ENCODE assay signal across 19 mouse cellular contexts in the genomic region with DNA sequence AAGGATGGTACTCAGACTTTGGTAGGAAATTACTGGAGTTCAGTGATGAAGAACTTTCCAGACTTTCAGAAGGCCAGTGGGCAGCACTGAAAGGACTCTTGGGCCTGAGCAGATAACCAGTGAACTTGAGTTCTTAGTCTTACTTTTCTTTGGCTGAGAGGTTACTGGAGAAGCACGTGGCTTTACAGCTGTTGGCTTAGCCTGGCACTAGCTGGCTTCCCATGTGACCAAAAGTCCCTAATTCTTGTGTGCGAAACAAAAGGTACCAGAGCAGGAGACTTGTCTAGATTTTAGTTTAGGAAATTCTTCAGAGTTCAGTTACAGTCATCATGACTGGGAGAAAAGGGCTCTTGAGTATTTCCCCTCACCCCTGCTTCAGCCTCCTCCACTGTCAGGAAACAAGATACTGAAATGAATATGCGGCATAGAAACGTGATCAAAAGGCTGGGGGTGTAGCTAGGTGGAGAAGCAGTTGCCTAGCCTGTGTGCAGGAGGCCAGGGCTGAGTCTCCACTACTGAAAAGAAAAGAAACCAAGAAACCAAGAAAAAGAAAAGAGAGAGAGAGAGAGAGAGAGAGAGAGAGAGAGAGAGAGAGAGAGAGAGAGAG. TPM values are rescaled to one million over a fixed set of nuclear protein-coding genes. Genes with fewer than 3 reads are reported as not detected.
DNase-seq lines count a peak whose midpoint lies in the region; ATAC-seq and TF ChIP-seq lines count a peak whose summit lies in the region.
"Had no signal": no experiment of that assay in that cellular context is flagged by ENCODE, and none has a peak within 500 bp of the region (broad histone marks: within the 10 kb centered on the region; RNA-seq: fewer than 3 reads in every experiment).

No protein-coding gene starts in this region.

- H3K36me3 ChIP-seq in CH12.LX (replicated peaks in 1 of 2; ENCODE audit: control insufficient read depth in 1 of 2, insufficient read depth in 1 of 2, low read length in 1 of 2) = peaks cover 14 to 31% of the 10 kb centered on the region in 2 experiments
- no peaks in the 10 kb centered on the region for H3K36me3 ChIP-seq in midbrain, postnatal 0 days (ENCODE audit: insufficient read depth, low read length)
- H3K36me3 ChIP-seq: limb, embryonic 13.5 days; neural tube, embryonic 13.5 days had no signal

- no peaks in the 10 kb centered on the region for H3K27me3 ChIP-seq in CH12.LX (replicated peaks)
- H3K27me3 ChIP-seq in midbrain, postnatal 0 days (ENCODE audit: insufficient read depth, low read length) = no peaks in the 10 kb centered on the region
- H3K27me3 ChIP-seq: limb, embryonic 13.5 days had no signal

- H3K9ac ChIP-seq in CH12.LX (ENCODE audit: insufficient read depth, low read depth) = peak overlapping the region; percentile 31; the same call in 1 of the 2 replicates
- H3K9ac ChIP-seq in midbrain, postnatal 0 days (replicated peaks; ENCODE audit: low read length, poor library complexity, severe bottlenecking) = no peak overlapping the region
- H3K9ac ChIP-seq: limb, embryonic 13.5 days; neural tube, embryonic 13.5 days had no signal

- TF ChIP-seq CTCF in CH12.LX (conservative IDR thresholded peaks at IDR 0.05 in 1 of 2, IDR thresholded peaks at IDR 0.05 in 1 of 2; ENCODE audit: low read depth in 2 of 2, low read length in 2 of 2) = no peak
- no peak for TF ChIP-seq CTCF in midbrain, postnatal 0 days (IDR thresholded peaks at IDR 0.05)

- peaks cover 6 to 46% of the 10 kb centered on the region in 2 experiments for H3K4me1 ChIP-seq in CH12.LX (ENCODE audit: control insufficient read depth in 1 of 2, insufficient read depth in 2 of 2)
- H3K4me1 ChIP-seq in midbrain, postnatal 0 days (ENCODE audit: insufficient read depth, low read length) = no peaks in the 10 kb centered on the region

- WGBS in midbrain, postnatal 0 days = 51% methylated on average over 4 of the region's 4 CpGs

- TF ChIP-seq RAD21 in CH12.LX (IDR thresholded peaks at IDR 0.05; ENCODE audit: low read depth, low read length) = no peak

- DNase-seq in kidney, postnatal 36 days = peak; percentile 26 to 34
- DNase-seq in kidney, adult 11 months = no peak
- DNase-seq in CH12.LX (ENCODE audit: extremely low read depth) = peak; percentile 45
- peak; percentile 85 for DNase-seq in induced T-regulatory cell, adult 2 months (ENCODE audit: low read depth)
- peak; percentile 51 for DNase-seq in thymus, postnatal 25 days
- DNase-seq in midbrain, postnatal 0 days (ENCODE audit: low spot score) = no peak
- DNase-seq in urinary bladder, postnatal 10 days (ENCODE audit: low spot score) = no peak
- DNase-seq: cerebellum, postnatal 25 days; gastrocnemius, adult 2 months; heart, postnatal 4 days; lung, postnatal 36 days; right cerebral cortex, postnatal 4 days had no signal

- no peak for TF ChIP-seq EP300 in CH12.LX (IDR thresholded peaks at IDR 0.05; ENCODE audit: low read length)

- H3K27ac ChIP-seq in CH12.LX (ENCODE audit: insufficient read depth, low read depth) = no peak overlapping the region
- no peak overlapping the region for H3K27ac ChIP-seq in midbrain, postnatal 0 days (ENCODE audit: low read depth, low read length)
- H3K27ac ChIP-seq: gastrocnemius, adult 2 months; left cerebral cortex, adult 2 months; limb, embryonic 13.5 days; neural tube, embryonic 13.5 days had no signal

- H3K4me3 ChIP-seq in CH12.LX (replicated peaks in 1 of 3; ENCODE audit: low read depth in 2 of 3, low read length in 2 of 3, poor library complexity in 1 of 3) = no peak overlapping the region
- H3K4me3 ChIP-seq in midbrain, postnatal 0 days (ENCODE audit: low read depth, low read length) = no peak overlapping the region
- H3K4me3 ChIP-seq: erythroblast, embryonic 14.5 days; gastrocnemius, adult 2 months; left cerebral cortex, adult 2 months; limb, embryonic 13.5 days; neural tube, embryonic 13.5 days had no signal

- no peak for TF ChIP-seq POLR2A in CH12.LX (IDR thresholded peaks at IDR 0.05; ENCODE audit: low read depth, low read length)

- no peaks in the 10 kb centered on the region for H3K79me2 ChIP-seq in CH12.LX (replicated peaks; ENCODE audit: control insufficient read depth, extremely low read depth, insufficient read depth, poor library complexity, severe bottlenecking)

- in situ Hi-C loops in CH12.LX (cut with MboI; ENCODE audit: low pct_ligation_motif_present, low pct_unique_long_range_greater_than_20kb, low sequenced_read_pairs) = loop anchor here (5.0 kb wide), 1 partner anchor 54 kb away; the partner anchor contains the start of gene Snx20

- dilution Hi-C loops in CH12.LX (cut with MboI; ENCODE audit: extremely low pct_ligation_motif_present, extremely low pct_unique_long_range_greater_than_20kb, low sequenced_read_pairs) = no loop called here

- no peaks in the 10 kb centered on the region for H3K9me3 ChIP-seq in CH12.LX (replicated peaks; ENCODE audit: low read length)
- H3K9me3 ChIP-seq in midbrain, postnatal 0 days (ENCODE audit: low read length) = no peaks in the 10 kb centered on the region
- H3K9me3 ChIP-seq: limb, embryonic 13.5 days; neural tube, embryonic 13.5 days had no signal

- no peak for ATAC-seq in midbrain, postnatal 0 days (ENCODE audit: low FRiP score)
- ATAC-seq: forebrain, embryonic 16.5 days; midbrain, embryonic 16.5 days had no signal

- peak overlapping the region; percentile 47 for H3K4me2 ChIP-seq in CH12.LX (ENCODE audit: insufficient read depth, low read depth, poor library complexity, severe bottlenecking)
- H3K4me2 ChIP-seq in midbrain, postnatal 0 days (ENCODE audit: low read depth, low read length, poor library complexity, severe bottlenecking) = no peak overlapping the region
- H3K4me2 ChIP-seq: heart, embryonic 11.5 days; limb, embryonic 13.5 days; neural tube, embryonic 13.5 days had no signal

TF ChIP-seq in CH12.LX, 34 proteins besides CTCF, POLR2A, EP300 and RAD21 (continues in another document):
- TF ChIP-seq TBP (conservative IDR thresholded peaks at IDR 0.05; ENCODE audit: low read depth, low read length) (no peak), MXI1 (IDR thresholded peaks at IDR 0.05; ENCODE audit: low read depth, low read length) (peak; percentile 79; the same call in 1 of the 2 replicates), UBTF (IDR thresholded peaks at IDR 0.05; ENCODE audit: low read depth, low read length) (no peak), E2F4 (IDR thresholded peaks at IDR 0.05; ENCODE audit: insufficient replicate concordance, low read depth, low read length) (no peak), ETS1 (conservative IDR thresholded peaks at IDR 0.05; ENCODE audit: low read depth, low read length) (peak; percentile 29; the same call in 1 of the 2 replicates), MAX (IDR thresholded peaks at IDR 0.05; ENCODE audit: low read length) (peak; percentile 95), NRF1 (IDR thresholded peaks at IDR 0.05; ENCODE audit: low read depth, low read length) (no peak), ZNF384 (IDR thresholded peaks at IDR 0.05; ENCODE audit: low read depth, low read length) (no peak), USF2 (conservative IDR thresholded peaks at IDR 0.05; ENCODE audit: low read depth, low read length) (0 out of 2 replicates have a peak, but pooled peaks have one; percentile 24), TCF12 (IDR thresholded peaks at IDR 0.05; ENCODE audit: low read depth, low read length) (no peak), POLR2AphosphoS2 (IDR thresholded peaks at IDR 0.05; ENCODE audit: low read depth, low read length) (no peak), SIN3A (IDR thresholded peaks at IDR 0.05; ENCODE audit: low read length) (0 out of 2 replicates have a peak, but pooled peaks have one; percentile 23), MAZ (IDR thresholded peaks at IDR 0.05; ENCODE audit: low read depth, low read length) (no peak), USF1 (IDR thresholded peaks at IDR 0.05; ENCODE audit: low read depth, low read length) (peak; percentile 47), CHD1 (IDR thresholded peaks at IDR 0.05; ENCODE audit: low read depth, low read length) (no peak), MAFK (IDR thresholded peaks at IDR 0.05; ENCODE audit: insufficient replicate concordance, low read length) (no peak), SMC3 (IDR thresholded peaks at IDR 0.05; ENCODE audit: low read depth, low read length) (no peak), MYC (IDR thresholded peaks at IDR 0.05; ENCODE audit: low read depth, low read length) (peak; percentile 92), CHD2 (IDR thresholded peaks at IDR 0.05; ENCODE audit: low read length) (no peak), ZC3H11A (IDR thresholded peaks at IDR 0.05; ENCODE audit: low read depth, low read length) (no peak), BHLHE40 (IDR thresholded peaks at IDR 0.05; ENCODE audit: low read depth, low read length) (peak; percentile 94), ZKSCAN1 (IDR thresholded peaks at IDR 0.05; ENCODE audit: borderline replicate concordance, low read depth, low read length) (no peak), PAX5 (IDR thresholded peaks at IDR 0.05; ENCODE audit: low read length) (no peak), HCFC1 (IDR thresholded peaks at IDR 0.05; ENCODE audit: low read depth, low read length) (no peak), KAT2A (IDR thresholded peaks at IDR 0.05; ENCODE audit: insufficient replicate concordance, low read length) (no peak), JUND (conservative IDR thresholded peaks at IDR 0.05; ENCODE audit: low read depth, low read length) (no peak), RCOR1 (conservative IDR thresholded peaks at IDR 0.05; ENCODE audit: low read depth, low read length) (no peak), NELFE (IDR thresholded peaks at IDR 0.05; ENCODE audit: low read depth, low read length) (no peak)

RNA-seq across cellular contexts. Expression of gene Cyld, which starts 5.4 kb away (rescaled TPM):
- total RNA-seq in CH12.LX (2012; rRNA removed) (19.4 and 20.2 TPM in 2 replicates), CH12.LX (2014; rRNA removed) (29.4 and 32.5 TPM in 2 replicates)
- 22.0 and 22.1 TPM in 2 replicates for polyA plus RNA-seq in CH12.LX (2012; ENCODE audit: insufficient read length, low read depth)
- total RNA-seq in midbrain, postnatal 0 days (2014; rRNA removed) = 19.1 and 23.6 TPM in 2 replicates
- polyA plus RNA-seq in midbrain, postnatal 0 days (2015; fragmentation: Nextera tagmentation; extraction: Ambion mirVana) = 11.8 and 14.3 TPM in 2 replicates

RNA-seq across cellular contexts. Expression of gene Nod2, which starts 44.3 kb away (rescaled TPM):
- 10.9 and 11.7 TPM in 2 replicates for total RNA-seq in CH12.LX (2012; rRNA removed)
- 3.5 and 4.3 TPM in 2 replicates for total RNA-seq in CH12.LX (2014; rRNA removed)
- 7.5 and 7.7 TPM in 2 replicates for polyA plus RNA-seq in CH12.LX (2012; ENCODE audit: insufficient read length, low read depth)
- total RNA-seq in midbrain, postnatal 0 days (2014; rRNA removed) = 0.57 and 0.88 TPM in 2 replicates
- 0.17 and 0.18 TPM in 2 replicates for polyA plus RNA-seq in midbrain, postnatal 0 days (2015; fragmentation: Nextera tagmentation; extraction: Ambion mirVana)
- polyA plus RNA-seq: erythroblast, embryonic 14.5 days; neural tube, embryonic 13.5 days had no signal

RNA-seq across cellular contexts. Expression of gene Snx20, which starts 55.5 kb away (rescaled TPM):
- total RNA-seq in CH12.LX (2012; rRNA removed) = 112 and 117 TPM in 2 replicates
- 69.1 and 69.9 TPM in 2 replicates for total RNA-seq in CH12.LX (2014; rRNA removed)
- polyA plus RNA-seq in CH12.LX (2012; ENCODE audit: insufficient read length, low read depth) = 93.1 and 105 TPM in 2 replicates
- 0.80 and 1.4 TPM in 2 replicates for total RNA-seq in midbrain, postnatal 0 days (2014; rRNA removed)
- polyA plus RNA-seq in midbrain, postnatal 0 days (2015; fragmentation: Nextera tagmentation; extraction: Ambion mirVana) = 2.0 and 2.1 TPM in 2 replicates

Comparison
In these comparisons a context has a peak if more than half of its experiments do, and no peak if none do; other contexts are left out.
1. DNase-seq: peak in kidney, postnatal 36 days (2 of 2), CH12.LX (single experiment), induced T-regulatory cell, adult 2 months (single experiment) and thymus, postnatal 25 days (single experiment); none in kidney, adult 11 months (single experiment), midbrain, postnatal 0 days (single experiment) and urinary bladder, postnatal 10 days (single experiment).
2. RNA of gene Snx20, which starts 55.5 kb away (total RNA-seq): 69.1 to 117 TPM in CH12.LX; 0.80 to 1.4 TPM in midbrain, postnatal 0 days; every median in the first group is over 10 times any median in the second.